Mouse (Mus musculus): ENCODE measurements at regions not wholly inside any gene's neighbourhood (a gene's known extent, or its start where the extent isn't known, plus 50 kb on each side); places are given as distances from the start of the nearest gene placed in this dataset.

- no peak for ATAC-seq (ENCODE audit: insufficient read depth)
- Histone ChIP-seq H3K9ac (no peak overlapping the region), H3K4me2 (no peak overlapping the region), H3K27ac (ENCODE audit: low read depth) (no peak overlapping the region), H3K9me3 (ENCODE audit: low read depth, low read length) (no peaks in the 10 kb centered on the region), H3K4me3 (ENCODE audit: low read depth, low read length) (no peak overlapping the region), H3K36me3 (ENCODE audit: insufficient read depth) (no peaks in the 10 kb centered on the region), H3K27me3 (ENCODE audit: insufficient read depth, low read length) (no peaks in the 10 kb centered on the region), H3K4me1 (ENCODE audit: insufficient read depth) (no peaks in the 10 kb centered on the region)
- no peak for DNase-seq
- TF ChIP-seq CTCF (IDR thresholded peaks at IDR 0.05; ENCODE audit: low read depth), result no peak
- WGBS, result 86% methylated on average over 6 of the region's 6 CpGs
These were observed 226.8 kb upstream of the Cdh13 start for GRCm38 (mm10) chr8:118056781-118057180.

- H3K4me3 ChIP-seq (ENCODE audit: low read depth, low read length), result no peak overlapping the region
- WGBS, result 67% methylated on average over 5 of the region's 5 CpGs
These were observed 228.0 kb upstream of the Cdh13 start for GRCm38 (mm10) chr8:118055536-118055935.

GRCm38 (mm10) chr8:118050386-118050785 lies 233.1 kb upstream of the Cdh13 start:
- H3K27ac ChIP-seq (ENCODE audit: low read depth), result no peak overlapping the region
- WGBS, result 84% methylated on average over 3 of the region's 3 CpGs
- TF ChIP-seq CTCF (IDR thresholded peaks at IDR 0.05; ENCODE audit: low read depth), result no peak
- H3K4me3 ChIP-seq (ENCODE audit: low read depth, low read length), result no peak overlapping the region
- no peaks in the 10 kb centered on the region for H3K9me3 ChIP-seq (ENCODE audit: low read depth, low read length)
- ATAC-seq (ENCODE audit: insufficient read depth), result no peak
- DNase-seq, result no peak
- no peaks in the 10 kb centered on the region for H3K4me1 ChIP-seq (ENCODE audit: insufficient read depth)
- no peak overlapping the region for H3K9ac ChIP-seq
- no peaks in the 10 kb centered on the region for H3K27me3 ChIP-seq (ENCODE audit: insufficient read depth, low read length)
- H3K36me3 ChIP-seq (ENCODE audit: insufficient read depth), result no peaks in the 10 kb centered on the region
- H3K4me2 ChIP-seq, result no peak overlapping the region

More at GRCm38 (mm10) chr8:118055536-118055935, 228.0 kb upstream of the Cdh13 start:
- H3K4me2 ChIP-seq, result no peak overlapping the region
- no peaks in the 10 kb centered on the region for H3K9me3 ChIP-seq (ENCODE audit: low read depth, low read length)
- no peaks in the 10 kb centered on the region for H3K27me3 ChIP-seq (ENCODE audit: insufficient read depth, low read length)
- no peak overlapping the region for H3K9ac ChIP-seq
- H3K4me1 ChIP-seq (ENCODE audit: insufficient read depth), result no peaks in the 10 kb centered on the region
- no peak for ATAC-seq (ENCODE audit: insufficient read depth)
- no peaks in the 10 kb centered on the region for H3K36me3 ChIP-seq (ENCODE audit: insufficient read depth)
- H3K27ac ChIP-seq (ENCODE audit: low read depth), result no peak overlapping the region
- no peak for TF ChIP-seq CTCF (IDR thresholded peaks at IDR 0.05; ENCODE audit: low read depth)
- no peak for DNase-seq

- WGBS, result 66% methylated on average over 10 of the region's 10 CpGs
These were observed 240.6 kb upstream of the Mphosph6 start for GRCm38 (mm10) chr8:118042253-118042860.

GRCm38 (mm10) chr8:118041253-118041652 lies 239.5 kb upstream of the Mphosph6 start:
- Histone ChIP-seq H3K4me1 (ENCODE audit: insufficient read depth) (no peaks in the 10 kb centered on the region), H3K36me3 (ENCODE audit: insufficient read depth) (no peaks in the 10 kb centered on the region), H3K27ac (ENCODE audit: low read depth) (no peak overlapping the region), H3K9me3 (ENCODE audit: low read depth, low read length) (no peaks in the 10 kb centered on the region), H3K4me3 (ENCODE audit: low read depth, low read length) (no peak overlapping the region), H3K27me3 (ENCODE audit: insufficient read depth, low read length) (no peaks in the 10 kb centered on the region), H3K4me2 (no peak overlapping the region), H3K9ac (no peak overlapping the region)
- TF ChIP-seq CTCF (IDR thresholded peaks at IDR 0.05; ENCODE audit: low read depth), result no peak
- no peak for ATAC-seq (ENCODE audit: insufficient read depth)
- WGBS, result 76% methylated on average over 6 of the region's 6 CpGs
- DNase-seq, result no peak

More at GRCm38 (mm10) chr8:118042253-118042860, 240.6 kb upstream of the Mphosph6 start:
- no peaks in the 10 kb centered on the region for H3K9me3 ChIP-seq (ENCODE audit: low read depth, low read length)
- ATAC-seq (ENCODE audit: insufficient read depth) (no peak), DNase-seq (no peak)
- no peaks in the 10 kb centered on the region for H3K27me3 ChIP-seq (ENCODE audit: insufficient read depth, low read length)
- no peak overlapping the region for H3K27ac ChIP-seq (ENCODE audit: low read depth)
- no peak overlapping the region for H3K9ac ChIP-seq
- no peaks in the 10 kb centered on the region for H3K4me1 ChIP-seq (ENCODE audit: insufficient read depth)
- no peaks in the 10 kb centered on the region for H3K36me3 ChIP-seq (ENCODE audit: insufficient read depth)
- H3K4me2 ChIP-seq, result no peak overlapping the region
- TF ChIP-seq CTCF (IDR thresholded peaks at IDR 0.05; ENCODE audit: low read depth), result no peak
- no peak overlapping the region for H3K4me3 ChIP-seq (ENCODE audit: low read depth, low read length)

- no peak for DNase-seq
- no peaks in the 10 kb centered on the region for H3K27me3 ChIP-seq (ENCODE audit: insufficient read depth, low read length)
- no peak overlapping the region for H3K4me2 ChIP-seq
- H3K27ac ChIP-seq (ENCODE audit: low read depth), result no peak overlapping the region
- ATAC-seq (ENCODE audit: insufficient read depth), result no peak
- H3K4me3 ChIP-seq (ENCODE audit: low read depth, low read length), result no peak overlapping the region
- no peak overlapping the region for H3K9ac ChIP-seq
- no peak for TF ChIP-seq CTCF (IDR thresholded peaks at IDR 0.05; ENCODE audit: low read depth)
- H3K36me3 ChIP-seq (ENCODE audit: insufficient read depth), result no peaks in the 10 kb centered on the region
- WGBS, result 35% methylated on average over 4 of the region's 4 CpGs
- H3K4me1 ChIP-seq (ENCODE audit: insufficient read depth), result no peaks in the 10 kb centered on the region
- H3K9me3 ChIP-seq (ENCODE audit: low read depth, low read length), result no peaks in the 10 kb centered on the region
These were observed 236.1 kb upstream of the Mphosph6 start for GRCm38 (mm10) chr8:118037801-118038200.

GRCm38 (mm10) chr8:118034051-118034450 lies 232.3 kb upstream of the Mphosph6 start:
- WGBS, result 67% methylated on average over 13 of the region's 13 CpGs
- ATAC-seq (ENCODE audit: insufficient read depth), result no peak
- Histone ChIP-seq H3K36me3 (ENCODE audit: insufficient read depth) (no peaks in the 10 kb centered on the region), H3K4me2 (no peak overlapping the region), H3K27me3 (ENCODE audit: insufficient read depth, low read length) (no peaks in the 10 kb centered on the region), H3K9ac (no peak overlapping the region), H3K9me3 (ENCODE audit: low read depth, low read length) (no peaks in the 10 kb centered on the region), H3K4me3 (ENCODE audit: low read depth, low read length) (no peak overlapping the region), H3K27ac (ENCODE audit: low read depth) (no peak overlapping the region), H3K4me1 (ENCODE audit: insufficient read depth) (no peaks in the 10 kb centered on the region)
- TF ChIP-seq CTCF (IDR thresholded peaks at IDR 0.05; ENCODE audit: low read depth), result no peak
- no peak for DNase-seq

Measured in lung, embryonic 14.5 days (tissue).